Mouse (Mus musculus) CH12.LX (cell line): ENCODE data around the gene Spata1. TPM values are rescaled to one million over a fixed set of nuclear protein-coding genes. Genes with fewer than 3 reads are reported as not detected.

Source experiments
- DNase-seq: peaks from one replicate; pipeline ENCODE4 v3.0.0-alpha.2; 2013; ENCODE audit errors: extremely low read depth
- H3K27ac ChIP-seq: 2 replicates; pipeline ENCODE4 v1.5.1; 2012; ENCODE audit warnings: low read depth, mild to moderate bottlenecking, control low read depth, moderate library complexity; ENCODE audit not compliant: insufficient read depth
- H3K27me3 ChIP-seq: replicated peaks from 2 replicates; pipeline ENCODE3; 2012; ENCODE audit warnings: inconsistent platforms
- H3K36me3 ChIP-seq, 2 experiments: replicated peaks in 1 of 2; 2 replicates each; pipeline versions ENCODE3 to v1.6.1; 2012; ENCODE audit warnings: inconsistent platforms in 1 of 2, low read length in 1 of 2, mild to moderate bottlenecking in 1 of 2, mixed read lengths in 1 of 2, moderate library complexity in 1 of 2; ENCODE audit not compliant: control insufficient read depth in 1 of 2, insufficient read depth in 1 of 2
- H3K4me1 ChIP-seq, 2 experiments: 2 replicates each; pipeline ENCODE4 v1.6.1; 2012; ENCODE audit warnings: inconsistent platforms in 1 of 2, moderate library complexity in 1 of 2; ENCODE audit not compliant: insufficient read depth in 2 of 2, control insufficient read depth in 1 of 2
- H3K4me2 ChIP-seq: 2 replicates; pipeline ENCODE4 v1.6.1; 2012; ENCODE audit warnings: low read depth, mild to moderate bottlenecking, control low read depth; ENCODE audit not compliant: poor library complexity, insufficient read depth, severe bottlenecking
- H3K4me3 ChIP-seq, 3 experiments: fragments of 150-350 bp in 1 of 3; sonication (generic) in 1 of 3; replicated peaks in 1 of 3; 2 replicates each; pipeline versions ENCODE3 to v1.5.1; 2011 to 2012; ENCODE audit warnings: low read depth in 2 of 3, low read length in 2 of 3, mild to moderate bottlenecking in 2 of 3, moderate library complexity in 2 of 3, control low read depth in 1 of 3, improper control_type of control experiment in 1 of 3, inconsistent platforms in 1 of 3, mixed read lengths in 1 of 3; ENCODE audit not compliant: poor library complexity in 1 of 3
- H3K79me2 ChIP-seq: replicated peaks from 2 replicates; pipeline ENCODE4 v1.6.1; 2012; ENCODE audit warnings: mild to moderate bottlenecking, moderate library complexity; ENCODE audit not compliant: control insufficient read depth, poor library complexity, insufficient read depth, severe bottlenecking; ENCODE audit errors: extremely low read depth
- H3K9ac ChIP-seq: 2 replicates; pipeline ENCODE4 v1.6.1; 2012; ENCODE audit warnings: low read depth, mild to moderate bottlenecking, control low read depth, moderate library complexity; ENCODE audit not compliant: insufficient read depth
- H3K9me3 ChIP-seq: replicated peaks from 2 replicates; pipeline ENCODE3; 2012; ENCODE audit warnings: low read length, inconsistent platforms, mixed read lengths
- CHD2 ChIP-seq: IDR thresholded peaks from 2 replicates; pipeline ENCODE4 v1.6.1; 2011; ENCODE audit warnings: low read length, improper control_type of control experiment
- ELF1 ChIP-seq: IDR thresholded peaks from 2 replicates; pipeline ENCODE4 v1.6.1; 2014; ENCODE audit warnings: low read depth, mild to moderate bottlenecking, inconsistent platforms, low read length, improper control_type of control experiment
- HCFC1 ChIP-seq: IDR thresholded peaks from 2 replicates; pipeline ENCODE4 v1.6.1; 2012; ENCODE audit warnings: low read depth, mild to moderate bottlenecking, inconsistent platforms, low read length, improper control_type of control experiment
- JUN ChIP-seq: IDR thresholded peaks from 2 replicates; pipeline ENCODE4 v1.6.1; 2011; ENCODE audit warnings: low read depth, mild to moderate bottlenecking, low read length, improper control_type of control experiment, moderate library complexity; ENCODE audit not compliant: insufficient read depth
- KAT2A ChIP-seq: IDR thresholded peaks from 2 replicates; pipeline ENCODE4 v1.6.1; 2012; ENCODE audit warnings: low read length, improper control_type of control experiment, inconsistent platforms; ENCODE audit not compliant: insufficient replicate concordance
- MAX ChIP-seq: IDR thresholded peaks from 2 replicates; pipeline ENCODE4 v1.6.1; 2011; ENCODE audit warnings: low read length, improper control_type of control experiment
- MEF2A ChIP-seq: IDR thresholded peaks from 2 replicates; pipeline ENCODE4 v1.6.1; 2014; ENCODE audit warnings: low read depth, mild to moderate bottlenecking, inconsistent platforms, low read length, improper control_type of control experiment, borderline replicate concordance
- MXI1 ChIP-seq: IDR thresholded peaks from 2 replicates; pipeline ENCODE4 v1.6.1; 2011; ENCODE audit warnings: mild to moderate bottlenecking, low read depth, low read length, improper control_type of control experiment
- MYC ChIP-seq: IDR thresholded peaks from 2 replicates; pipeline ENCODE4 v1.6.1; 2011; ENCODE audit warnings: low read depth, mild to moderate bottlenecking, improper control_type of control experiment, low read length
- NRF1 ChIP-seq: IDR thresholded peaks from 2 replicates; pipeline ENCODE4 v1.6.1; 2014; ENCODE audit warnings: low read depth, mild to moderate bottlenecking, inconsistent platforms, low read length, improper control_type of control experiment, moderate library complexity
- POLR2A ChIP-seq: IDR thresholded peaks from 2 replicates; pipeline ENCODE4 v1.6.1; 2011; ENCODE audit warnings: low read depth, mild to moderate bottlenecking, improper control_type of control experiment, low read length
- SMC3 ChIP-seq: IDR thresholded peaks from 2 replicates; pipeline ENCODE4 v1.6.1; 2011; ENCODE audit warnings: low read depth, low read length, improper control_type of control experiment
- TBP ChIP-seq: conservative IDR thresholded peaks from 2 replicates; pipeline ENCODE4 v1.6.1; 2011; ENCODE audit warnings: low read depth, low read length, improper control_type of control experiment
- TCF12 ChIP-seq: IDR thresholded peaks from 2 replicates; pipeline ENCODE4 v1.6.1; 2014; ENCODE audit warnings: low read depth, mild to moderate bottlenecking, inconsistent platforms, low read length, improper control_type of control experiment
- ZNF384 ChIP-seq: IDR thresholded peaks from 2 replicates; pipeline ENCODE4 v1.6.1; 2012; ENCODE audit warnings: low read depth, low read length, improper control_type of control experiment, inconsistent platforms
- dilution Hi-C: fragments of 300-500 bp; cut with MboI; formaldehyde crosslinking; loops from 2 replicates; pipeline ENCODE4 v1.14.3; 2020; ENCODE audit warnings: low sequenced_read_pairs; ENCODE audit not compliant: extremely low pct_unique_long_range_greater_than_20kb, extremely low pct_ligation_motif_present
- in situ Hi-C: fragments of 300-500 bp; cut with MboI; formaldehyde crosslinking; loops from 3 replicates; pipeline ENCODE4 v1.14.3; 2019; ENCODE audit warnings: low sequenced_read_pairs, low pct_ligation_motif_present, low pct_unique_long_range_greater_than_20kb, mixed read lengths
- polyA plus RNA-seq: library from polyadenylated mRNA; unstranded; fragments of >175 nt; gene quantifications from 2 replicates; pipeline ENCODE4 v1.2.1, GENCODE M21; 2012; ENCODE audit warnings: low read depth; ENCODE audit not compliant: insufficient read length
- total RNA-seq, 2 experiments: library from RNA; depleted of rRNA; stranded (reverse); fragments of 300-350 nt in 1 of 2; fragments of >200 nt in 1 of 2; gene quantifications; 2 replicates each; pipeline ENCODE4 v1.2.3; 2012 to 2014

Gene Spata1
- total and polyA plus RNA-seq, 3 experiments = 1.4 to 2.9 (median 2.0) TPM

DNA sequence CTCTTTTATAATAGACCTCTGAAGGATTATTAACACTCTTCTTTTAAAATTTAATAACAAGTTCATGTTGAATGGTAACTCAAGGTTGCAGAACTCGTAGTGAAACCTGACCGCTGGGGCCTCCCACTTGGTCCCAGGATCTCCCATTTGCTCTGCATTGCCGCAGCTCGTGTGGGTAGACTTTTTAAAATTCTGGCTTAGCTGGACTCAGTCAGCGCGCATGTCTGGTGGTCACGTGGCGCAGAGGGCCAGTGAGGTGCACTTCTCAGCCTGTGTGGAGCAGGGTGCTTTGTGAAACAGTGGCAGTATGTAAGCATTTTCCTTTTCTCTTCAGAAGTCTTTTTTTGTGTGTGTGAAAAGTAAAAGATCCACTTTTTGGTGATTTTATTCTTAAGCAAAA, 56.6 kb downstream of the Spata1 start:
- H3K4me1 ChIP-seq = no peaks in the 10 kb centered on the region
- no peak overlapping the region for H3K4me3 ChIP-seq
- no peaks in the 10 kb centered on the region for H3K9me3 ChIP-seq
- H3K9ac ChIP-seq = no peak overlapping the region
- no peaks in the 10 kb centered on the region for H3K79me2 ChIP-seq
- no peak for DNase-seq
- H3K36me3 ChIP-seq = peaks cover 13 to 38% of the 10 kb centered on the region in 2 experiments
- H3K4me2 ChIP-seq = no peak overlapping the region
- TF ChIP-seq HCFC1 (no peak), TBP (no peak), POLR2A (no peak), JUN (no peak), ZNF384 (no peak), KAT2A (no peak), MYC (no peak), MAX (no peak), MXI1 (no peak), CHD2 (no peak), TCF12 (no peak)
- no peak overlapping the region for H3K27ac ChIP-seq
- no peaks in the 10 kb centered on the region for H3K27me3 ChIP-seq
- dilution Hi-C loops = no loop called here
- in situ Hi-C loops = no loop called here

DNA sequence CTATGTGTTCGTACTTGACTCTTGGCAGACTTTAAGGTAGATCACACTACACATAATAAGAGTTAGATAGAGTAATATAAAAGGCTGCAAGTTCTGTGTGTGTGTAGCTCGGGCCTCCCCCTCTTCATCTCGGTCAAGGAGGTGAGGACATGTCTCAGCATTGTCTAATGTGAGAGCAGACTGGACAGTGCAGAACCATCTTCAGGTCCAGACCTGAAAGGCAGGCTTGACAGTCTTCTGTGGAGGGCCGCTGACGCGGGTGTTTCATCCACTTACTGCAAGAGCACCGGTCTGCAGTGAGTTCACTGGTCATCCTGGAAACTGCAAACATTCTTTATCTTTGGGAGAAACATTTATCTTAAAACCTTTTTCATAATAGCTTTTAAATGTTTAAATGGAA, 57.1 kb downstream of the Spata1 start:
- dilution Hi-C loops = no loop called here
- H3K36me3 ChIP-seq = peaks cover 14 to 39% of the 10 kb centered on the region in 2 experiments

DNA sequence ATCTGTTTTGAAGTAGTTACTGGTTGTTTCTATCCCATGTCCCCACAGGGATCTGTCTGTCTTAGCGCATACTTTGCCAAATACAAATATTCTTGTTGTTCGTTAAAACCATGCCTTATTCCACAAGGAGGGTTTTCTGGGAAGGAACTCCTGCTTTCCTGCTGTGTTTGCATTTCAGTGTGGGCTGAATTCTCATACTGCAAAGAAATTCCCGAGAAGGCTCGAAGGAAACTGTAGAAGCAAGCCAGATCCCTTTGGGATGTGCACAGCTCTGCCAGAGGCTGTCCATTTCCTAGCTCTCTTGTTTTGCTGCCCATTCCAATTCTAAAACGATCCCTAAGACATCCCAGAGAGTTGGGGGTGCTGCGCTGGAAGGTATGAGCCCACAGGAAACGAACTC, 59.1 kb downstream of the Spata1 start:
- H3K27ac ChIP-seq = no peak overlapping the region
- peaks cover 27 to 57% of the 10 kb centered on the region in 2 experiments for H3K36me3 ChIP-seq

More for the DNA sequence above, 57.1 kb downstream of the Spata1 start:
- in situ Hi-C loops = no loop called here
- no peaks in the 10 kb centered on the region for H3K4me1 ChIP-seq
- no peak for DNase-seq
- no peak overlapping the region for H3K4me3 ChIP-seq
- H3K9me3 ChIP-seq = no peaks in the 10 kb centered on the region
- H3K4me2 ChIP-seq = no peak overlapping the region
- H3K27ac ChIP-seq = no peak overlapping the region
- no peaks in the 10 kb centered on the region for H3K27me3 ChIP-seq
- no peaks in the 10 kb centered on the region for H3K79me2 ChIP-seq
- H3K9ac ChIP-seq = no peak overlapping the region
- no peak for TF ChIP-seq SMC3
- TF ChIP-seq ZNF384 = no peak
- TF ChIP-seq ELF1 = no peak
- no peak for TF ChIP-seq MEF2A
- no peak for TF ChIP-seq NRF1

More for the DNA sequence above, 59.1 kb downstream of the Spata1 start:
- no peak overlapping the region for H3K4me2 ChIP-seq
- TF ChIP-seq CHD2 = no peak
- TF ChIP-seq, all 38 proteins: peak for 0
- no peaks in the 10 kb centered on the region for H3K4me1 ChIP-seq
- no peaks in the 10 kb centered on the region for H3K27me3 ChIP-seq
- H3K79me2 ChIP-seq = no peaks in the 10 kb centered on the region
- H3K9me3 ChIP-seq = no peaks in the 10 kb centered on the region
- in situ Hi-C loops = no loop called here
- dilution Hi-C loops = no loop called here
- H3K9ac ChIP-seq = no peak overlapping the region
- H3K4me3 ChIP-seq = no peak overlapping the region
- DNase-seq = no peak
